Mouse (Mus musculus) lung, embryonic 16.5 days (tissue): Measurements from ENCODE around the gene C130026I21Rik. TPM values are rescaled to one million over a fixed set of nuclear protein-coding genes. Genes with fewer than 3 reads are reported as not detected.
"Not testable (repeated sequence)": the region's sequence is repeated elsewhere in the genome, so short reads cannot be mapped to it uniquely, and the experiment has no call there.

Experiments
- ATAC-seq: fragments of 200-750 bp; cut with Nextera tagmentation; 2 replicates; pipeline ENCODE4 v1.8.0; 2017; ENCODE audit warnings: low read depth, mild to moderate bottlenecking, moderate library complexity
- H3K27ac ChIP-seq: fragments of 300-500 bp; sonication (generic); 2 replicates; pipeline ENCODE4 v1.5.1; 2014; ENCODE audit warnings: mild to moderate bottlenecking, control low read depth, low read length
- H3K27me3 ChIP-seq: fragments of 300-500 bp; sonication (generic); 2 replicates; pipeline ENCODE4 v1.6.1; 2014; ENCODE audit warnings: low read depth, low read length, mixed read lengths; ENCODE audit not compliant: control insufficient read depth, insufficient read depth
- H3K36me3 ChIP-seq: fragments of 300-500 bp; sonication (generic); 2 replicates; pipeline ENCODE4 v1.6.1; 2014; ENCODE audit warnings: low read length; ENCODE audit not compliant: control insufficient read depth, insufficient read depth
- H3K4me1 ChIP-seq: fragments of 300-500 bp; sonication (generic); replicated peaks from 2 replicates; pipeline ENCODE4 v1.6.1; 2014; ENCODE audit warnings: low read length, mixed read lengths; ENCODE audit not compliant: control insufficient read depth, insufficient read depth
- H3K4me2 ChIP-seq: fragments of 300-500 bp; sonication (generic); 2 replicates; pipeline ENCODE4 v1.6.1; 2014; ENCODE audit warnings: low read depth, low read length, control low read depth
- H3K4me3 ChIP-seq: fragments of 300-500 bp; sonication (generic); 2 replicates; pipeline ENCODE4 v1.5.1; 2014; ENCODE audit warnings: mild to moderate bottlenecking, low read length, control low read depth
- H3K9ac ChIP-seq: fragments of 300-500 bp; sonication (generic); 2 replicates; pipeline ENCODE4 v1.6.1; 2014; ENCODE audit warnings: low read length, control low read depth
- H3K9me3 ChIP-seq: fragments of 300-500 bp; sonication (generic); 2 replicates; pipeline ENCODE4 v1.6.1; 2016; ENCODE audit warnings: low read length; ENCODE audit not compliant: control insufficient read depth
- WGBS: fragments of 180-500 bp; shearing (Covaris S2); extraction: QIAGEN DNeasy Blood & Tissue Kit; methylation state at CpG from one replicate; pipeline ENCODE4 v1.1.7; 2014; 5-methylcytosine and 5-hydroxymethylcytosine counted together
- polyA plus RNA-seq: library from polyadenylated mRNA; unstranded; fragments of >200 nt; fragmentation: Nextera tagmentation; extraction: Ambion mirVana; gene quantifications from 2 replicates; pipeline ENCODE4 v1.2.1, GENCODE M21; 2015

The C130026I21Rik gene
- polyA plus RNA-seq, 1 experiment from 2014 or later: 0.31 TPM

DNA sequence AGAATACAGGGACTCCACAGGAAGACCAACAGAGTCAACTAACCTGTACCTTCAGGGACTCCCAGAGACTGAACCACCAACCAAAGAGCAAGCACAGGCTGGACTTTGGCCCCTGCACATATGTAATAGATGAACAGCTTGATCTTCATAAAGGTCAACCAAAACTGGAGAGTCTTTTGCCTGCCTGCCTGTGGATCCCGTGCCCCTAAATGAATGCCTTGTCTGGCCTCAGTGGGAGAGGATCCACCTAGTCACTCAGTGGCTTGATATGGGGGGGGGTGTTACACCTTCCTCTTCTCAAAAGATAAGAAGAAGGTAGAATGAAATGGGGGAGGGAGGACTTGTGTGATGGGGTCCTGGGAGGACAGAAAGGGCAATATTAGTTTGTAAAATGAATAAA, 262.6 kb downstream of the C130026I21Rik start:
- H3K9me3 ChIP-seq, H3K27ac ChIP-seq, H3K9ac ChIP-seq, H3K4me1 ChIP-seq, ATAC-seq, H3K4me3 ChIP-seq, H3K36me3 ChIP-seq, H3K27me3 ChIP-seq, H3K4me2 ChIP-seq: not testable (repeated sequence)
- WGBS: 64% methylated on average over 1 of the region's 1 CpGs

DNA sequence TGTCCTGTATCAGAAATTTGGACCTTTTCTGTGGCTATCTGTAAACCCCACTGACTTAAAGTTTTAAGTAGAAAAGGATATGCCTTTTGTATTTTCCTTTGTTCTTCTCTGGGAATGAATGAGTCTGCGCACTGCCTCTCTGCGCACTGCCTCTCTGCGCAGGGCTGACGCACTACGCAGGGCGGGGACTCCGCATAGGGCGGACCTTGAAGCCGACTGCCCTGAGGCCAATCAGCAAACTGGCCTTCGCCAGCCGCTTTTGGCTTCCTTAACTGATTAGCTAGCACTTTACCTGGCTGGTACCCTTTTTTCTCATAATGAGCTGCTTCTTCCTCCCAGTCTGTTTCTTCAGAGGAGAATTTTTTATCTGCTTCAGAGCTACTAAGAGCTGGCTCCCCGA, 271.1 kb downstream of the C130026I21Rik start:
- H3K36me3 ChIP-seq, H3K4me1 ChIP-seq, ATAC-seq, H3K4me3 ChIP-seq, H3K4me2 ChIP-seq, H3K9ac ChIP-seq, H3K27me3 ChIP-seq, H3K9me3 ChIP-seq, H3K27ac ChIP-seq: not testable (repeated sequence)
- 95% methylated on average over 6 of the region's 12 CpGs for WGBS

DNA sequence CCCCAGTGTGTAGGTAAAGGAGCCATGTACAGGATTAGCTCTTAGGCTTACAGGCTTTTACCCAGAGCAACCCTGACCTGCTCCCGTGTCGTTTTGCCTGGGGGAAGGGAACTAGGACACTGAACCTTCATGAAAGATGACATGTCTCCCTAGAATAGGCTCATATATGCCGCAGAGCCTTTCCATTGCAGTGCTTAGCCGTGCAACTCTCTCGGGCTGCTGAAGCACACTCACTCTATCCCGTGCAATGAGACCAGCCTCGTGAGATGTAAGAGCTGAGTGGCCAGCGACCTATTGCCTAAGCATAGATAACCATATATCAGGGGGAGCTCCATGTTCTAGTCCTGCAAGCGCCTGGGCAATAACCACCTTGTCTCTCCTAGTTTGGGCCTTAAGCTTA, 274.1 kb downstream of the C130026I21Rik start:
- H3K9ac ChIP-seq, H3K9me3 ChIP-seq, H3K36me3 ChIP-seq, H3K4me3 ChIP-seq, H3K4me2 ChIP-seq, H3K4me1 ChIP-seq, H3K27ac ChIP-seq, ATAC-seq, H3K27me3 ChIP-seq: not testable (repeated sequence)
- WGBS: 87% methylated on average over 5 of the region's 9 CpGs

GRCm38 (mm10) chr1:84994461-84994860, 275.9 kb downstream of the C130026I21Rik start:
- WGBS: no CpG with 5 or more reads among the region's 1 CpGs
- ATAC-seq, H3K27ac ChIP-seq: not testable (repeated sequence)

GRCm38 (mm10) chr1:84993688-84994319, 276.6 kb downstream of the C130026I21Rik start:
- peak; percentile 31; the same call in 1 of the 2 replicates for ATAC-seq
- not testable (repeated sequence) for H3K27ac ChIP-seq, H3K36me3 ChIP-seq, H3K9ac ChIP-seq, H3K4me2 ChIP-seq, H3K9me3 ChIP-seq, H3K4me1 ChIP-seq, H3K27me3 ChIP-seq, H3K4me3 ChIP-seq
- 20% methylated on average over 1 of the region's 5 CpGs for WGBS

More at GRCm38 (mm10) chr1:84994461-84994860, 275.9 kb downstream of the C130026I21Rik start:
- H3K4me2 ChIP-seq, H3K4me1 ChIP-seq, H3K9me3 ChIP-seq, H3K27me3 ChIP-seq, H3K4me3 ChIP-seq, H3K9ac ChIP-seq, H3K36me3 ChIP-seq: not testable (repeated sequence)

GRCm38 (mm10) chr1:84993235-84993634, 277.1 kb downstream of the C130026I21Rik start:
- H3K4me3 ChIP-seq, H3K27me3 ChIP-seq, H3K9ac ChIP-seq, H3K4me1 ChIP-seq, H3K36me3 ChIP-seq, H3K9me3 ChIP-seq, H3K4me2 ChIP-seq, H3K27ac ChIP-seq, ATAC-seq: not testable (repeated sequence)
- no CpG with 5 or more reads among the region's 2 CpGs for WGBS

DNA sequence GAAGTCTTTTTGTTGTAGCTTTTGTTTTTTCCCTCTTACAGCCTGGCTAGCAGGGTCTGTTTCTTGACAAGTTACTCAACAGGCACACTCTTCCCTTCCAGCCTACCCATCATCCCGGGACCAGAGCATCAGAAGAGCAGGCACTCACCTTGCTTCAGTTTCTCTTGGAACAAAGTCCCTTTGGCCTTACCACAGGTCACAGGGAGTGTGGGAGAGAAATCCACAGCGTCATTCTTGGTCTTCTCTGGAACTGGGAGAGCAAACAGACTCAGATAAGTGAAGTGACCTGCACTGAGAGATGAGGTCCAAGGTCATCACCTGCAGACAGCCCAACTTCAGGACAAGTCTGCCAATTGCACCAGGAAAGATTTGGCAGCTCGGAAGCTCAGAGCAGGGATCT, 277.5 kb downstream of the C130026I21Rik start:
- not testable (repeated sequence) for H3K27me3 ChIP-seq, ATAC-seq

GRCm38 (mm10) chr1:84989044-84989443, 281.3 kb downstream of the C130026I21Rik start:
- H3K4me1 ChIP-seq, H3K4me3 ChIP-seq, H3K4me2 ChIP-seq, H3K27me3 ChIP-seq, H3K36me3 ChIP-seq, ATAC-seq, H3K27ac ChIP-seq, H3K9ac ChIP-seq, H3K9me3 ChIP-seq: not testable (repeated sequence)
- 88% methylated on average over 7 of the region's 8 CpGs for WGBS

More for the DNA sequence above, 277.5 kb downstream of the C130026I21Rik start:
- H3K4me1 ChIP-seq, H3K4me2 ChIP-seq, H3K27ac ChIP-seq, H3K36me3 ChIP-seq, H3K4me3 ChIP-seq, H3K9me3 ChIP-seq, H3K9ac ChIP-seq: not testable (repeated sequence)
- no CpG with 5 or more reads among the region's 3 CpGs for WGBS

- not testable (repeated sequence) for H3K4me1 ChIP-seq, H3K27me3 ChIP-seq, H3K36me3 ChIP-seq, ATAC-seq, H3K9ac ChIP-seq, H3K4me2 ChIP-seq, H3K27ac ChIP-seq, H3K4me3 ChIP-seq, H3K9me3 ChIP-seq
- WGBS: 70% methylated on average over 5 of the region's 8 CpGs
Observed at GRCm38 (mm10) chr1:84987729-84988128, 282.6 kb downstream of the C130026I21Rik start.

- not testable (repeated sequence) for H3K4me3 ChIP-seq, ATAC-seq, H3K27me3 ChIP-seq, H3K9ac ChIP-seq, H3K4me2 ChIP-seq, H3K4me1 ChIP-seq, H3K9me3 ChIP-seq, H3K36me3 ChIP-seq, H3K27ac ChIP-seq
- 5% methylated on average over 10 of the region's 12 CpGs for WGBS
Observed at GRCm38 (mm10) chr1:84961779-84962178, 308.6 kb downstream of the C130026I21Rik start.
